Mouse (Mus musculus): ENCODE measurements at regions not wholly inside any gene's neighbourhood (a gene's known extent, or its start where the extent isn't known, plus 50 kb on each side); places are given as distances from the start of the nearest gene placed in this dataset.
A peak's percentile ranks its signal among the peaks of the same experiment; 100 is the strongest.

DNA sequence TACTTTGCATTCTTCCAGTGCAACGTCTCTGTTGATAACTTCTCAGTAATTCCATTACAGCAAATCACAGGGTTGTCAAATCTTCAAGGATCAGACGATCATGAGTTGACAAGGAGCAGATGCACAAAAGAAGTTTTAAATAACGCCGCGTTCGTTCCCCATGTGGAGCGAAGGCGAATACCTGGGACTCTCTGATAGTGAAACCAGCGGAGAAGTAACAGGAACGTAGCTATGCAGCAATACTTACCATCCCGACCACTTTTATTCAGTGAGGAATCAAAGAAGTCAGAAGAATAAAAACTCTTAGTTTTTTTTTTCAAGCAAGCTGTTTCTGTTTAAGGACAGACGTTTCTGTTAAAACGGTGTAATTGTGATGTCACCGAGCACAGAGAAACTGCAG, 441.6 kb downstream of the Gtdc1 start:
- H3K27me3 ChIP-seq (ENCODE audit: control insufficient read depth, insufficient read depth, low read length), result no peaks in the 10 kb centered on the region
- H3K9me3 ChIP-seq (ENCODE audit: control insufficient read depth, low read length), result peaks cover under 1% of the 10 kb centered on the region; the same call in 1 of the 2 replicates
- WGBS, result 65% methylated on average over 14 of the region's 14 CpGs
- no peak overlapping the region for H3K9ac ChIP-seq (ENCODE audit: low read length)
- no peak overlapping the region for H3K4me3 ChIP-seq (ENCODE audit: low read depth, low read length)
- no peak overlapping the region for H3K27ac ChIP-seq (replicated peaks)
- no peak for ATAC-seq (ENCODE audit: low FRiP score, low TSS enrichment)
- TF ChIP-seq EP300 (optimal IDR thresholded peaks at IDR 0.05) (no peak), CTCF (IDR thresholded peaks at IDR 0.05; ENCODE audit: low read depth) (no peak)
- no peaks in the 10 kb centered on the region for H3K4me1 ChIP-seq (replicated peaks; ENCODE audit: control insufficient read depth, insufficient read depth)
- H3K4me2 ChIP-seq (replicated peaks; ENCODE audit: low read depth), result no peak overlapping the region
- DNase-seq (ENCODE audit: low spot score), result no peak
- no peaks in the 10 kb centered on the region for H3K36me3 ChIP-seq (ENCODE audit: control insufficient read depth, insufficient read depth, low read length)

DNA sequence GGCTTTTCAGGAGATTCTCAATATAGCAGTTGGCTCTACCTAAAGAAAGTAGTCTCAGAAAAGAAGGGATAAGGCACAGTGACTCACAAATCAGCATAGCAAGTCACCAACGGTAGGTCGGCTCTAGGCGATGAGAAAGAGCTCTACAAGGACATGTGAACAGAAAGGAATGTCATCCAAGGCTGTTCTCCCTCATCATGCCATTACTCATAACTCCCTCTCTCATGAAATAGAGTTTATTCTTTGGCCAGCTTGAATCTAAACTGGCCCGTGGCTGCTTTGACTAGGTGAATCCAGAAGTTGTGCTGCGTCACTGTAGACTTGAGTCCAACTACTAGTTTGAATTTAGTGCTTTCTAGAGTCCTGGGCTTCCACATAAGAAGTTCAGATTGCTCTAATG, 447.7 kb downstream of the Gtdc1 start:
- no peak for DNase-seq (ENCODE audit: low spot score)
- no peak overlapping the region for H3K27ac ChIP-seq (replicated peaks)
- WGBS, result 87% methylated on average over 5 of the region's 5 CpGs
- TF ChIP-seq CTCF (IDR thresholded peaks at IDR 0.05; ENCODE audit: low read depth) (no peak), EP300 (optimal IDR thresholded peaks at IDR 0.05) (no peak)
- no peak overlapping the region for H3K4me3 ChIP-seq (ENCODE audit: low read depth, low read length)
- no peak overlapping the region for H3K4me2 ChIP-seq (replicated peaks; ENCODE audit: low read depth)
- peaks cover 3% of the 10 kb centered on the region; the same call in 1 of the 2 replicates for H3K9me3 ChIP-seq (ENCODE audit: control insufficient read depth, low read length)
- no peaks in the 10 kb centered on the region for H3K27me3 ChIP-seq (ENCODE audit: control insufficient read depth, insufficient read depth, low read length)
- no peaks in the 10 kb centered on the region for H3K36me3 ChIP-seq (ENCODE audit: control insufficient read depth, insufficient read depth, low read length)
- H3K9ac ChIP-seq (ENCODE audit: low read length), result no peak overlapping the region
- ATAC-seq (ENCODE audit: low FRiP score, low TSS enrichment), result no peak
- no peaks in the 10 kb centered on the region for H3K4me1 ChIP-seq (replicated peaks; ENCODE audit: control insufficient read depth, insufficient read depth)

DNA sequence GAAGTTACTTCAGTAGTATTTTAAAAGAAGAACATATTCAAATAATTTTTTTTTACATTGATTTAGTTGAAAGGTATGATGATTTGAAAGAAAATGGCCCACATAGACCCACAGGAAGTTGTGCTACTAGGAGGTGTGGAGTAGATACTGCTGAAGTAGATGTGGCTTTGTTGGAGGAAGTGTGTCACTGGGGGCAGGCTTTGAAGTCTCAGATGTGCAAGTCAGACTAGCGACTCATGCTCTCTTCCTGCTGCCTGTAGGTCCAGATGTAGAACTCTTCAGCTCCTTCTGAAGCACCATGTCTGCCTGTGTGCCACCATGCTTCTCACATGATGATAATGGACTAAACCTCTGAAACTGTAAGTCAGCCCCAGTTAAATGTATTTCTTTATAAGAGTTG, 452.0 kb downstream of the Gtdc1 start:
- H3K4me3 ChIP-seq (ENCODE audit: low read depth, low read length), result no peak overlapping the region
- no peaks in the 10 kb centered on the region for H3K36me3 ChIP-seq (ENCODE audit: control insufficient read depth, insufficient read depth, low read length)
- no peak overlapping the region for H3K4me2 ChIP-seq (replicated peaks; ENCODE audit: low read depth)
- DNase-seq (ENCODE audit: low spot score) (no peak), ATAC-seq (ENCODE audit: low FRiP score, low TSS enrichment) (no peak)
- TF ChIP-seq CTCF (IDR thresholded peaks at IDR 0.05; ENCODE audit: low read depth) (no peak), EP300 (optimal IDR thresholded peaks at IDR 0.05) (no peak)
- H3K9ac ChIP-seq (ENCODE audit: low read length), result no peak overlapping the region
- H3K27me3 ChIP-seq (ENCODE audit: control insufficient read depth, insufficient read depth, low read length), result no peaks in the 10 kb centered on the region
- no peaks in the 10 kb centered on the region; the same call in 1 of the 2 replicates for H3K9me3 ChIP-seq (ENCODE audit: control insufficient read depth, low read length)
- no peaks in the 10 kb centered on the region for H3K4me1 ChIP-seq (replicated peaks; ENCODE audit: control insufficient read depth, insufficient read depth)
- 90% methylated on average over 1 of the region's 1 CpGs for WGBS
- no peak overlapping the region for H3K27ac ChIP-seq (replicated peaks)

DNA sequence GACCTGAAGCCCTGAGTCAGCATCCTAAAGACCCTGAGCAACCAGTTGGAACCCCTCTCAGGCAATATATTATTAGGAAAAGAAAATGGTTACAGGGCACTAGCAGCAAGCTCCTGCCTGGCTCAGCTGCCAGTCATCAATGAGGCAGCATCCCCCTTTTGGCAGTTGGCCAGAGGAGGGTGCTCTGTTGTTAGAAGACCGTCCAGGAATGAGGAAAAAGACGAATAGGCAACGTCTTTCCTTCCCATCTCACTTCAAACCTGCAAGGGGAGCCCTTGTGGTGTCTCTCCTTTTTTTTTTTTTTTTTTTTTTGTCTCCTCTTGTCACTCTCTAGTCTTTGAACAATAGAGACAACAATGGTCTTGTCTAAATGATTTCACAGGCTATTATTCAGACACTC, 452.8 kb downstream of the Gtdc1 start:
- no peak overlapping the region for H3K9ac ChIP-seq (ENCODE audit: low read length)
- no peaks in the 10 kb centered on the region for H3K27me3 ChIP-seq (ENCODE audit: control insufficient read depth, insufficient read depth, low read length)
- H3K27ac ChIP-seq (replicated peaks), result no peak overlapping the region
- no peaks in the 10 kb centered on the region for H3K4me1 ChIP-seq (replicated peaks; ENCODE audit: control insufficient read depth, insufficient read depth)
- H3K4me2 ChIP-seq (replicated peaks; ENCODE audit: low read depth), result no peak overlapping the region
- TF ChIP-seq CTCF (IDR thresholded peaks at IDR 0.05; ENCODE audit: low read depth) (no peak), EP300 (optimal IDR thresholded peaks at IDR 0.05) (no peak)
- H3K9me3 ChIP-seq (ENCODE audit: control insufficient read depth, low read length), result no peaks in the 10 kb centered on the region
- no peak for ATAC-seq (ENCODE audit: low FRiP score, low TSS enrichment)
- H3K4me3 ChIP-seq (ENCODE audit: low read depth, low read length), result no peak overlapping the region
- whole genome bisulfite sequencing, result 18% methylated on average over 3 of the region's 3 CpGs
- no peak for DNase-seq (ENCODE audit: low spot score)
- no peaks in the 10 kb centered on the region for H3K36me3 ChIP-seq (ENCODE audit: control insufficient read depth, insufficient read depth, low read length)

DNA sequence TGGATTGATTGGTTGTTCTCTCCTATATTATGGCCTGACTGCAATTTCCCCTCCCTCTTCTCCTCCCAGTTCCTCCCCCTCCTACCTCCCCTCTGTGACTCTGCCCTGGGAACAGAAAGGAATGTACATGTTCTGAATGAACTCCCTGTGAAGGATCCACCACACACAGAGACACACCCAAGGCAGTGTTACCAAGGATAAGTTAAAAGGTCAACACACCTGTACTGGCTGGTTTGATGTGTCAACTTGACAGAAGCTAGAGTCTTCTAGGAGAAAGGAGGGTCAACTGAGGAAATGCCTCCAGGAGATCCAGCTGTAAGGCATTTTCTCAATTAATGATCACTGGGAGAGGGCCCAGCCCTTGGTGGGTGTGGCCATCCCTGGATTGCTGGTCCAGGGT, 456.1 kb downstream of the Gtdc1 start:
- no peak overlapping the region for H3K9ac ChIP-seq (ENCODE audit: low read length)
- H3K27me3 ChIP-seq (ENCODE audit: control insufficient read depth, insufficient read depth, low read length), result no peaks in the 10 kb centered on the region
- TF ChIP-seq EP300 (optimal IDR thresholded peaks at IDR 0.05) (no peak), CTCF (IDR thresholded peaks at IDR 0.05; ENCODE audit: low read depth) (no peak)
- H3K36me3 ChIP-seq (ENCODE audit: control insufficient read depth, insufficient read depth, low read length), result no peaks in the 10 kb centered on the region
- no peak overlapping the region for H3K4me2 ChIP-seq (replicated peaks; ENCODE audit: low read depth)
- no peaks in the 10 kb centered on the region for H3K9me3 ChIP-seq (ENCODE audit: control insufficient read depth, low read length)
- no peak overlapping the region for H3K4me3 ChIP-seq (ENCODE audit: low read depth, low read length)
- DNase-seq (ENCODE audit: low spot score) (no peak), ATAC-seq (ENCODE audit: low FRiP score, low TSS enrichment) (no peak)
- H3K4me1 ChIP-seq (replicated peaks; ENCODE audit: control insufficient read depth, insufficient read depth), result no peaks in the 10 kb centered on the region
- H3K27ac ChIP-seq (replicated peaks), result no peak overlapping the region

DNA sequence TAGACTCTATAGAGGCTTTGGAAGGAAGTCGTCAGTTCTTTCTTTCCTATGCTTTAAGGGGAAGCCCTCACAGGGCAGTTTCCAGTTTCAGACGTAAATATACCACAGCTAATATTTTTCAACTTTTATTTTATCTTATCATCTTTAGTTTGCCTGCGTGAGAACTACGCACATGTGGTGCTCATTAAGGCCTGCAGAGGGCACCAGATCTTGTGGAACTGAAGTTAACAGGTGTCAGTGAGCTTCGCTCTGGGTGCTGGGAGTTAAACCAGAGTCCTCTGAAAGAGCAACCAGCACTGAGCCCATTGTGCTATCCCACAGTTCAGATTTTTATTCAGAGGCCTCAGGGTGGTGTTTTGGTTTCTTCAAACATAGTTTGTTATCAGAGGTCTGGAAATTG, 456.5 kb downstream of the Gtdc1 start:
- Histone ChIP-seq H3K9me3 (ENCODE audit: control insufficient read depth, low read length) (no peaks in the 10 kb centered on the region), H3K4me2 (replicated peaks; ENCODE audit: low read depth) (no peak overlapping the region), H3K36me3 (ENCODE audit: control insufficient read depth, insufficient read depth, low read length) (no peaks in the 10 kb centered on the region), H3K4me3 (ENCODE audit: low read depth, low read length) (no peak overlapping the region), H3K27ac (replicated peaks) (no peak overlapping the region), H3K9ac (ENCODE audit: low read length) (no peak overlapping the region), H3K27me3 (ENCODE audit: control insufficient read depth, insufficient read depth, low read length) (no peaks in the 10 kb centered on the region), H3K4me1 (replicated peaks; ENCODE audit: control insufficient read depth, insufficient read depth) (no peaks in the 10 kb centered on the region)
- DNase-seq (ENCODE audit: low spot score) (no peak), ATAC-seq (ENCODE audit: low FRiP score, low TSS enrichment) (no peak)
- TF ChIP-seq EP300 (optimal IDR thresholded peaks at IDR 0.05) (no peak), CTCF (IDR thresholded peaks at IDR 0.05; ENCODE audit: low read depth) (0 out of 2 replicates have a peak, but pooled peaks have one; percentile 12)
- WGBS, result 91% methylated on average over 5 of the region's 5 CpGs

Data from stomach, postnatal 0 days (tissue).